Mouse (Mus musculus): Measurements from ENCODE around the gene Ankrd39. TPM values are rescaled to one million over a fixed set of nuclear protein-coding genes. Genes with fewer than 3 reads are reported as not detected.
A peak's percentile ranks its signal among the peaks of the same experiment; 100 is the strongest.

The Ankrd39 gene
- polyA plus RNA-seq, 1 experiment from 2014 or later = 26.0 TPM

GRCm38 (mm10) chr1:36558031-36558993, 11.1 kb upstream of the Ankrd39 start, which contains the start of gene Sema4c:
Sema4c (minus strand) TSS chr1:36558349.
- Histone ChIP-seq H3K4me3 (peak within 1 kb of the TSS; percentile 93), H3K9me3 (no peaks in the 10 kb centered on the region), H3K36me3 (peaks cover 9% of the 10 kb centered on the region), H3K27me3 (no peaks in the 10 kb centered on the region), H3K4me1 (peaks cover 45% of the 10 kb centered on the region), H3K27ac (peak within 1 kb of the TSS; percentile 99), H3K9ac (peak within 1 kb of the TSS; percentile 97), H3K4me2 (peak within 1 kb of the TSS; percentile 87)
- ATAC-seq (ENCODE audit: borderline replicate concordance, extremely low read depth, low FRiP score, low TSS enrichment) = peak; percentile 70
- WGBS = under 1% methylated on average over 68 of the region's 69 CpGs

GRCm38 (mm10) chr1:36557457-36558011, 10.3 kb upstream of the Ankrd39 start:
- peak overlapping the region; percentile 93 for H3K4me3 ChIP-seq
- peaks cover 45% of the 10 kb centered on the region for H3K4me1 ChIP-seq
- H3K27me3 ChIP-seq = no peaks in the 10 kb centered on the region
- H3K9ac ChIP-seq = peak overlapping the region; percentile 97
- H3K4me2 ChIP-seq = peak overlapping the region; percentile 87
- peak overlapping the region; percentile 99 for H3K27ac ChIP-seq
- no peaks in the 10 kb centered on the region for H3K9me3 ChIP-seq
- peaks cover 17% of the 10 kb centered on the region for H3K36me3 ChIP-seq
- under 1% methylated on average over 48 of the region's 48 CpGs for WGBS
- peak; percentile 88 for ATAC-seq (ENCODE audit: borderline replicate concordance, extremely low read depth, low FRiP score, low TSS enrichment)

- H3K4me1 ChIP-seq = peaks cover 45% of the 10 kb centered on the region
- peak overlapping the region; percentile 93 for H3K4me3 ChIP-seq
- peaks cover 24% of the 10 kb centered on the region for H3K36me3 ChIP-seq
- WGBS = under 1% methylated on average over 52 of the region's 52 CpGs
- H3K27ac ChIP-seq = peak overlapping the region; percentile 99
- peak; percentile 79 for ATAC-seq (ENCODE audit: borderline replicate concordance, extremely low read depth, low FRiP score, low TSS enrichment)
- H3K9me3 ChIP-seq = no peaks in the 10 kb centered on the region
- peak overlapping the region; percentile 97 for H3K9ac ChIP-seq
- no peaks in the 10 kb centered on the region for H3K27me3 ChIP-seq
- H3K4me2 ChIP-seq = peak overlapping the region; percentile 87
Observed at GRCm38 (mm10) chr1:36556553-36557456, 9.6 kb upstream of the Ankrd39 start.

DNA sequence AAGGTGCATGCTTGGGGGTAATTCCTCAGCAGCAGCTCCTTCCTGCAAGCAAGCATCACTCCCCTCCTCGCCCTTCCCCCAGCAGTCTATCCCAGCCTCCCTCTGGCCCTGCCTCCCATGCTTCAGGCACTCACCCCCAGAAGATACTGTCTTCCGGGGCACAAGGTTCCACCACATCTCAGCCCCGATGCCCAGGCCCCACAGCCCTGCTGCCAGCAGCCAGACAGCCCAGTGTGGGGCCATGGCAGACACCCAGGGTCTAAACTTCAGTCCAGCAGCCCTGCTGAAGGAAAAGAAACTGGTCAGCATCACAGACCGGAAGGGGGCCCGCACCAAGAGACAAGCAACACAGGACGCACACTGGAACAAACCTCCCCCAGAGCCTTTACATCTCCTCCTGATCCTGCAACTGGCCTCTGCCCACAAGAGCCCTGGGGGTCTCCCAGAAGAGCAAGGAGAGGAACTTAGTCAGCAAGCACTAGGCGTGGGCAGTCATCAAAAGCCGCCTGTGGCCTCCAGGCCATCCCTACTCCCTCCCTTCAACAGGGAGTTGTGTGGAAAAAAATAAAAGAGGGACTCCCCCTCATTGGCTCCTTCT, 8.7 kb upstream of the Ankrd39 start:
- peaks cover 33% of the 10 kb centered on the region for H3K36me3 ChIP-seq
- 5% methylated on average over 8 of the region's 8 CpGs for WGBS
- peak overlapping the region; percentile 99 for H3K27ac ChIP-seq
- H3K27me3 ChIP-seq = no peaks in the 10 kb centered on the region
- peaks cover 44% of the 10 kb centered on the region for H3K4me1 ChIP-seq
- peak overlapping the region; percentile 97 for H3K9ac ChIP-seq
- peak overlapping the region; percentile 93 for H3K4me3 ChIP-seq
- no peak for ATAC-seq (ENCODE audit: borderline replicate concordance, extremely low read depth, low FRiP score, low TSS enrichment)
- H3K9me3 ChIP-seq = no peaks in the 10 kb centered on the region
- H3K4me2 ChIP-seq = peak overlapping the region; percentile 87

DNA sequence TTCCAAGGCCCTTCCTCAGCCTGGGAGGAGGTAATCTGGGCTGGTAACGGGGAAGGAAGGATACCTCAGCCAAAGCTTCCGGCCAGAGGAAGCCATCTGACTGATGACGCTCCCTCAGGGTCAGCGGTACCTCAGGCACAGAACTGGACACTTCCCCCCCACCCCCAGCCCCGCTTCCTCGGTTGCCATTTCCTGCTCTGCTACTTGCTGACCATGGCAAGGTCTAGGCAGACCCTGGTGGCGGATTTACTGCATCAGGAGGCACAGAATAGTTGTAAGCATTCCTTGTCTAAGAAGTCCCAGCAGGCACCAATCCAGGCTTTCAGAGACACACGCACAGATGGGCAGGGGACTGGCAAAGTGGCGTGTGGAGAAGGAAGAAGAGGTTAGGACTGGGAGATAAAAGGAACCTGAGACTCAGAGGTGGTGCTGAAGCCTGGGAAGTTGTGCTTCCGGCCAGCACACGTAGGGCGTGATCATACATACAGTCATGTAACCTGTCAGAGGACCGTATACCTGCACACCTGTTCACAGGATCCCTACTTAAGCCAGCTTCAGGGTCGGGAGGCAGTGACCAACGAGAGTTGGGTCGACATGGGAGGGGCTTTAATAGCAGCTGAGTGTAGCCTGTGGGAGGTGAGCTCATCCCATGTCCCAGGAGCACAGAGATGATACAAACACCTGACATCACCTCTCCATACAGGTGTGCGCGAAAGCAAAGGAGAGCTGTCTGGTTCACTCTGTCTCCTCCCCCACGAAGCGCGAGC, 7.6 kb upstream of the Ankrd39 start:
- Histone ChIP-seq H3K4me2 (peak overlapping the region; percentile 87), H3K27me3 (no peaks in the 10 kb centered on the region), H3K27ac (peak overlapping the region; percentile 99), H3K4me3 (peak overlapping the region; percentile 93), H3K4me1 (peaks cover 51% of the 10 kb centered on the region), H3K36me3 (peaks cover 44% of the 10 kb centered on the region), H3K9me3 (no peaks in the 10 kb centered on the region), H3K9ac (peak overlapping the region; percentile 97; the same call in 1 of the 2 replicates)
- ATAC-seq (ENCODE audit: borderline replicate concordance, extremely low read depth, low FRiP score, low TSS enrichment) = no peak
- WGBS = 60% methylated on average over 21 of the region's 21 CpGs

- Histone ChIP-seq H3K4me3 (no peak overlapping the region), H3K36me3 (peaks cover 55% of the 10 kb centered on the region), H3K27me3 (no peaks in the 10 kb centered on the region), H3K4me1 (peaks cover 60% of the 10 kb centered on the region), H3K27ac (no peak overlapping the region), H3K9me3 (no peaks in the 10 kb centered on the region), H3K9ac (no peak overlapping the region), H3K4me2 (no peak overlapping the region)
- 84% methylated on average over 16 of the region's 16 CpGs for WGBS
- no peak for ATAC-seq (ENCODE audit: borderline replicate concordance, extremely low read depth, low FRiP score, low TSS enrichment)
Observed at GRCm38 (mm10) chr1:36552506-36552905, 5.3 kb upstream of the Ankrd39 start.

DNA sequence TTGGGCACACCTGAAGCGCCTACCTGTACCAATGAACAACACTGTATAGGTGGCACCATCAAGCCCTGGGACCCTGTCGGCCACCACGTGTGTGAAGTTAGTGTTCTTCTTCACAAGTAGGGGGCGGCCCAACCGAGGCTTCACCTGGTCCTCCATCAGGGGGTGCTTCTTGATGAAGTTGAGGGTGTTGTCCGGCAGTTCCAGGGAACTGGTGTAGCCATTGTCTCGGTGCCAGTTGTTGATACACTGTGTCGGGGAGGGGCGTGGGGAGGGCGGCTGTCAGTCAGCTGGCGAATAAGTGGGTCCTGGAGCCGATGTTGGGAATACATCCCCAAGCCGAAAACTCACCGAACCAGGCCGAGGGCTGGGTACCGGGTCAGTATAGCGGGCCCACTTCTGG, 4.7 kb upstream of the Ankrd39 start:
- peaks cover 63% of the 10 kb centered on the region for H3K4me1 ChIP-seq
- H3K27ac ChIP-seq = no peak overlapping the region
- no peak overlapping the region for H3K4me2 ChIP-seq
- H3K27me3 ChIP-seq = no peaks in the 10 kb centered on the region
- H3K36me3 ChIP-seq = peaks cover 55% of the 10 kb centered on the region
- H3K9ac ChIP-seq = no peak overlapping the region
- WGBS = 82% methylated on average over 17 of the region's 17 CpGs
- H3K4me3 ChIP-seq = no peak overlapping the region
- ATAC-seq (ENCODE audit: borderline replicate concordance, extremely low read depth, low FRiP score, low TSS enrichment) = no peak
- H3K9me3 ChIP-seq = no peaks in the 10 kb centered on the region

GRCm38 (mm10) chr1:36550075-36550863, 3.0 kb upstream of the Ankrd39 start:
- no peak for ATAC-seq (ENCODE audit: borderline replicate concordance, extremely low read depth, low FRiP score, low TSS enrichment)
- H3K36me3 ChIP-seq = peaks cover 55% of the 10 kb centered on the region
- WGBS = 72% methylated on average over 20 of the region's 20 CpGs

DNA sequence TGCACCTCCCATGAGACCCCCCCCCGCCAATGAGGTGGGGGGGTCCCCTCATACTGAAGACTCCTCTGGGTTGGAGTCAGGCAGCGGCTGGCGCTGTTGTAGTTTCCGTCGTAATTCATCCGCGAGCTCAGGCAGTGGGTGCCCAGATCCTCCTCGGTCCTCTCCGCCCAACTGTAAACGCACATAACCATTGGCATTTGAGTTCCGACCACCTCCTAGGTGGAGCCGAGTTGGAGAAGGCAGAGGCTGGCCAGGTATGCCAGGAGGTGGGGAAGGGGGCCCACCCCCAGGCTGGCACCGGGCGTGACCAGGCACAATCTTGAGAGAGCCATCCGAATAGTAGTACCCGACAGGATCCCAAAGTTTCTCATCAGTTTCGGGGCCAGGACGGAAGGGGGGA, 2.2 kb upstream of the Ankrd39 start:
- no peak overlapping the region for H3K4me2 ChIP-seq
- no peak overlapping the region for H3K9ac ChIP-seq

More at GRCm38 (mm10) chr1:36550075-36550863, 3.0 kb upstream of the Ankrd39 start:
- no peaks in the 10 kb centered on the region for H3K27me3 ChIP-seq
- no peak overlapping the region for H3K9ac ChIP-seq
- no peaks in the 10 kb centered on the region for H3K9me3 ChIP-seq
- peaks cover 62% of the 10 kb centered on the region for H3K4me1 ChIP-seq
- no peak overlapping the region for H3K4me3 ChIP-seq
- no peak overlapping the region for H3K4me2 ChIP-seq
- H3K27ac ChIP-seq = no peak overlapping the region

GRCm38 (mm10) chr1:36548771-36549170, 1.5 kb upstream of the Ankrd39 start:
- Histone ChIP-seq H3K27me3 (no peaks in the 10 kb centered on the region), H3K4me3 (no peak overlapping the region), H3K9ac (no peak overlapping the region), H3K9me3 (no peaks in the 10 kb centered on the region), H3K4me2 (no peak overlapping the region), H3K36me3 (peaks cover 49% of the 10 kb centered on the region), H3K4me1 (peaks cover 47% of the 10 kb centered on the region), H3K27ac (peak overlapping the region; percentile 41; the same call in 1 of the 2 replicates)
- 29% methylated on average over 8 of the region's 8 CpGs for WGBS
- no peak for ATAC-seq (ENCODE audit: borderline replicate concordance, extremely low read depth, low FRiP score, low TSS enrichment)

More for the DNA sequence above, 2.2 kb upstream of the Ankrd39 start:
- Histone ChIP-seq H3K36me3 (peaks cover 55% of the 10 kb centered on the region), H3K27me3 (no peaks in the 10 kb centered on the region), H3K4me3 (no peak overlapping the region), H3K9me3 (no peaks in the 10 kb centered on the region), H3K27ac (peak overlapping the region; percentile 41; the same call in 1 of the 2 replicates), H3K4me1 (peaks cover 54% of the 10 kb centered on the region)
- 71% methylated on average over 18 of the region's 18 CpGs for WGBS
- ATAC-seq (ENCODE audit: borderline replicate concordance, extremely low read depth, low FRiP score, low TSS enrichment) = no peak
